Mouse (Mus musculus) stomach, embryonic 14.5 days (tissue): ENCODE data around the gene Lrrc41. TPM values are rescaled to one million over a fixed set of nuclear protein-coding genes. Genes with fewer than 3 reads are reported as not detected.

ENCODE experiments used
- ATAC-seq: fragments of 200-750 bp; cut with Nextera tagmentation; 2 replicates; pipeline ENCODE4 v1.8.0; 2017; ENCODE audit warnings: low read depth, moderate TSS enrichment; ENCODE audit not compliant: insufficient number of reproducible peaks, insufficient read depth, low FRiP score
- H3K27ac ChIP-seq: fragments of 300-500 bp; sonication (generic); 2 replicates; pipeline ENCODE4 v1.5.1; 2014; ENCODE audit warnings: mild to moderate bottlenecking, low read length, moderate library complexity, mixed read lengths
- H3K27me3 ChIP-seq: fragments of 300-500 bp; sonication (generic); 2 replicates; pipeline ENCODE4 v1.6.1; 2014; ENCODE audit warnings: low read length, control low read depth, mixed read lengths; ENCODE audit not compliant: control insufficient read depth, insufficient read depth
- H3K36me3 ChIP-seq: fragments of 300-500 bp; sonication (generic); 2 replicates; pipeline ENCODE4 v1.6.1; 2014; ENCODE audit warnings: mild to moderate bottlenecking, control low read depth, low read length, moderate library complexity, mixed read lengths; ENCODE audit not compliant: control insufficient read depth, insufficient read depth
- H3K4me1 ChIP-seq: fragments of 300-500 bp; sonication (generic); 2 replicates; pipeline ENCODE4 v1.6.1; 2014; ENCODE audit warnings: low read length, control low read depth, mixed read lengths; ENCODE audit not compliant: control insufficient read depth, insufficient read depth
- H3K4me2 ChIP-seq: fragments of 300-500 bp; sonication (generic); replicated peaks from 2 replicates; pipeline ENCODE4 v1.6.1; 2014; ENCODE audit warnings: low read depth, low read length, control low read depth
- H3K4me3 ChIP-seq: fragments of 300-500 bp; sonication (generic); 2 replicates; pipeline ENCODE4 v1.5.1; 2014; ENCODE audit warnings: low read depth, low read length, control low read depth
- H3K9ac ChIP-seq: fragments of 300-500 bp; sonication (generic); replicated peaks from 2 replicates; pipeline ENCODE4 v1.6.1; 2014; ENCODE audit warnings: low read depth, mild to moderate bottlenecking, control low read depth, low read length, moderate library complexity, mixed read lengths
- H3K9me3 ChIP-seq: fragments of 300-500 bp; sonication (generic); 2 replicates; pipeline ENCODE4 v1.6.1; 2016; ENCODE audit warnings: low read depth, low read length, control low read depth; ENCODE audit not compliant: control insufficient read depth
- WGBS: fragments of 180-500 bp; shearing (Covaris S2); extraction: QIAGEN DNeasy Blood & Tissue Kit; methylation state at CpG from one replicate; pipeline ENCODE4 v1.1.7; 2014; 5-methylcytosine and 5-hydroxymethylcytosine counted together
- polyA plus RNA-seq: library from polyadenylated mRNA; unstranded; fragments of >200 nt; fragmentation: Nextera tagmentation; extraction: Ambion mirVana; gene quantifications from 2 replicates; pipeline ENCODE4 v1.2.1, GENCODE M21; 2014

The Lrrc41 gene
- polyA plus RNA-seq, 1 experiment from 2014 or later: 70.9 TPM

- WGBS: 1% methylated on average over 8 of the region's 8 CpGs
- H3K36me3 ChIP-seq: peaks cover 11% of the 10 kb centered on the region
- H3K9ac ChIP-seq: peak overlapping the region; percentile 97
- peak overlapping the region; percentile 60 for H3K4me2 ChIP-seq
- peak overlapping the region; percentile 85 for H3K4me3 ChIP-seq
- peak overlapping the region; percentile 98; the same call in 1 of the 2 replicates for H3K27ac ChIP-seq
- no peak for ATAC-seq
- H3K27me3 ChIP-seq: no peaks in the 10 kb centered on the region
- H3K4me1 ChIP-seq: peaks cover 21% of the 10 kb centered on the region
- no peaks in the 10 kb centered on the region for H3K9me3 ChIP-seq
Observed at GRCm38 (mm10) chr4:116074145-116074675, 859 bp upstream of the Lrrc41 start.

DNA sequence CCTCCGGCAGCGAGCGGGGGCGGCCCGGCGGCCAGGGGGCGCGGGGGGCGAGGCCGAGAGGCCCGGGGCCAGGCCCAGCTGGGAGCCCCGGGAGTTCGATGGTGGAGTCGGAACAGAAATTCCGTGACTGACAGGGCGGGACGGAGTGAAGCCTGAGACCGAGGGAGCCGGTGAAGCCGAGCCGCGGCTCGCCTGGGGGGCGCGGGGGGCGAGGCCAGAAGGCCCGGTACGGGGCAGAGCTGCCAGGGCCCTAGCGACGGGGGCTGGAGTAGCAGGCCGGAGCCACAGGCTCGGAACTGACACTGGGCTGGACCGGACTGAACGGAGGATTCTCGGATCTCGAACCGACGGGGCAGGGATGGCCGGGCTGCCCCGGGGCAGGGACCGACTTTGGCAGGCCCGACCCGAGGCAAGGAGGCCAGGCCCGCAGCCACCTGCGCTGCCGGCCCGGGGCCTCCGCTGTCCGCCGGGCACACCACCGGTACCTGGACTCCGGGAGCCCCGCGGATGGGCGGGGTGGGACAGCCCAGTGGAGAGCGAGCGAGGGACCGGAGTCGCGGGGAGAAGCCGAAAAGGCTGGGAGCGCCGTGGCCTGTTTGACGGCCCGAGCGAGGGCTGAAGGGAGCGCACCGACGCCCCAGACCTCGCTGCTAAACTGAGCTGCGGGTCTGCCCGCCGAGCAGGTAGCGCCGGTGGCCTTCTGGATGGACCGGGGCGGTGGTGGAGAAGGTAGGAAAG lies 731 bp downstream of the Lrrc41 start:
- no peaks in the 10 kb centered on the region for H3K9me3 ChIP-seq
- H3K4me2 ChIP-seq: peak overlapping the region; percentile 94
- peak overlapping the region; percentile 97 for H3K9ac ChIP-seq
- H3K36me3 ChIP-seq: peaks cover 11% of the 10 kb centered on the region
- WGBS: under 1% methylated on average over 74 of the region's 77 CpGs
- H3K4me1 ChIP-seq: peaks cover 21% of the 10 kb centered on the region
- peak overlapping the region; percentile 85 for H3K4me3 ChIP-seq
- H3K27ac ChIP-seq: peak overlapping the region; percentile 98
- no peaks in the 10 kb centered on the region for H3K27me3 ChIP-seq
- ATAC-seq: peak; percentile 53

- Histone ChIP-seq H3K27ac (peak overlapping the region; percentile 98), H3K9me3 (no peaks in the 10 kb centered on the region), H3K27me3 (no peaks in the 10 kb centered on the region), H3K9ac (peak overlapping the region; percentile 97), H3K4me1 (peaks cover 21% of the 10 kb centered on the region), H3K4me2 (peak overlapping the region; percentile 94), H3K4me3 (peak overlapping the region; percentile 85), H3K36me3 (peaks cover 19% of the 10 kb centered on the region)
- 2% methylated on average over 37 of the region's 37 CpGs for WGBS
- ATAC-seq: peak; percentile 21; the same call in 1 of the 2 replicates
Observed at GRCm38 (mm10) chr4:116076369-116077231, 1.5 kb downstream of the Lrrc41 start.

- H3K9ac ChIP-seq: peak overlapping the region; percentile 97
- peak overlapping the region; percentile 85 for H3K4me3 ChIP-seq
- 56% methylated on average over 3 of the region's 3 CpGs for WGBS
- ATAC-seq: no peak
- H3K27ac ChIP-seq: peak overlapping the region; percentile 98
- H3K27me3 ChIP-seq: no peaks in the 10 kb centered on the region
- H3K9me3 ChIP-seq: no peaks in the 10 kb centered on the region
- peak overlapping the region; percentile 94 for H3K4me2 ChIP-seq
- H3K36me3 ChIP-seq: peaks cover 27% of the 10 kb centered on the region
- peaks cover 21% of the 10 kb centered on the region for H3K4me1 ChIP-seq
Observed at GRCm38 (mm10) chr4:116077240-116078095, 2.4 kb downstream of the Lrrc41 start.

GRCm38 (mm10) chr4:116088510-116089249 lies 13.6 kb downstream of the Lrrc41 start:
- no peaks in the 10 kb centered on the region for H3K27me3 ChIP-seq
- H3K9me3 ChIP-seq: no peaks in the 10 kb centered on the region
- no peaks in the 10 kb centered on the region for H3K4me1 ChIP-seq
- no peak overlapping the region for H3K27ac ChIP-seq
- ATAC-seq: no peak
- peaks cover 36% of the 10 kb centered on the region for H3K36me3 ChIP-seq
- no peak overlapping the region for H3K4me3 ChIP-seq
- no peak overlapping the region for H3K9ac ChIP-seq
- H3K4me2 ChIP-seq: no peak overlapping the region
- 88% methylated on average over 23 of the region's 23 CpGs for WGBS

DNA sequence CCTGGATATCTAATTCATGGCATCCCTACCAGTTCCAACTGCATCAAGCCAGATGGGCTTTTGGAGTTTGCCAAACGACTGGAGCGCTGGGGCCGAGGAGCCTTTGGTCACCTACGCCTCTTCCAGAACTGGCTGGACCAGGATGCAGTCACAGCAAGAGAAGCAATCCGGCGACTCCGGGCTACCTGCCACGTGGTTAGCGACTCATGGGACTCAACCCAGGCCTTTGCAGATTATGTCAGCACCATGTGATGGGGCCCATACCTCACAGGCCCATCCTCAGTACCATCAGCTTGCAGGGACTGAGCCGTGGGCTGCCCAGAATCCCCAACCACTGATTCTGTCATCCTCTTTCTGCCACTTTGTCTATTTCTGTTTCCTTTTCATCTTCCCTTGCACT lies 21.2 kb downstream of the Lrrc41 start:
- no peak for ATAC-seq
- Histone ChIP-seq H3K27ac (no peak overlapping the region), H3K9ac (no peak overlapping the region), H3K4me2 (no peak overlapping the region), H3K36me3 (peaks cover 58% of the 10 kb centered on the region), H3K4me3 (no peak overlapping the region), H3K4me1 (no peaks in the 10 kb centered on the region), H3K9me3 (no peaks in the 10 kb centered on the region), H3K27me3 (no peaks in the 10 kb centered on the region)
- WGBS: 89% methylated on average over 10 of the region's 10 CpGs

DNA sequence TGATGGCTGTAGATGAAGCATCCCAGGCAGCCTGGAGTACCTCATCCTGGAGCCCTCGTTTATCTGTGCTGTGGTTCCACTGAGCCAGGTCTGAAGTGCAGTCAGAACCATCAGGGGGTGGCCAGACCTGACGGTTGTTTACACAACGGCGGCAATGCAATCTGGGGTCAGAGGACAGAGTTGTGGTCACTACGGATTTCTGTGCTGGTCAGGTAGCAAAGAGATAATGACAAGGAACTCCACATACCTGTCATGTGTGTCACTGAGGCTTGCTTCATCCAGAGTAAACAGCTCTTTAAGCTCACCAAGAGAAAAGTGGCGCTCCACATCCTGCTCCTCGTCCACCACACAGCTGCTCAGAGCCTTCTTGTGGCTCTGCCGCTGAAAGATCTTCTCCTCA lies 22.1 kb downstream of the Lrrc41 start:
- Histone ChIP-seq H3K9ac (no peak overlapping the region), H3K27ac (no peak overlapping the region), H3K9me3 (no peaks in the 10 kb centered on the region), H3K4me2 (no peak overlapping the region), H3K4me3 (no peak overlapping the region), H3K4me1 (no peaks in the 10 kb centered on the region), H3K36me3 (peaks cover 61% of the 10 kb centered on the region), H3K27me3 (no peaks in the 10 kb centered on the region)
- 62% methylated on average over 8 of the region's 8 CpGs for WGBS
- ATAC-seq: no peak
